Mouse (Mus musculus) adrenal gland, adult 8-10 months (tissue): ENCODE measurements around the gene Ptrh2. TPM values are rescaled to one million over a fixed set of nuclear protein-coding genes. Genes with fewer than 3 reads are reported as not detected.
"Not testable (repeated sequence)": the region's sequence is repeated elsewhere in the genome, so short reads cannot be mapped to it uniquely, and the experiment has no call there.

Source experiments
- DNase-seq: peaks from one replicate; pipeline ENCODE4 v3.0.0; 2022
- total RNA-seq, 4 experiments: library from RNA; stranded (reverse); gene quantifications; 2 replicates each; pipeline ENCODE4 v1.2.4; 2022

Ptrh2 gene
- total RNA-seq, 4 experiments from 2014 or later: 15.7 to 17.9 (median 17.2) TPM

DNA sequence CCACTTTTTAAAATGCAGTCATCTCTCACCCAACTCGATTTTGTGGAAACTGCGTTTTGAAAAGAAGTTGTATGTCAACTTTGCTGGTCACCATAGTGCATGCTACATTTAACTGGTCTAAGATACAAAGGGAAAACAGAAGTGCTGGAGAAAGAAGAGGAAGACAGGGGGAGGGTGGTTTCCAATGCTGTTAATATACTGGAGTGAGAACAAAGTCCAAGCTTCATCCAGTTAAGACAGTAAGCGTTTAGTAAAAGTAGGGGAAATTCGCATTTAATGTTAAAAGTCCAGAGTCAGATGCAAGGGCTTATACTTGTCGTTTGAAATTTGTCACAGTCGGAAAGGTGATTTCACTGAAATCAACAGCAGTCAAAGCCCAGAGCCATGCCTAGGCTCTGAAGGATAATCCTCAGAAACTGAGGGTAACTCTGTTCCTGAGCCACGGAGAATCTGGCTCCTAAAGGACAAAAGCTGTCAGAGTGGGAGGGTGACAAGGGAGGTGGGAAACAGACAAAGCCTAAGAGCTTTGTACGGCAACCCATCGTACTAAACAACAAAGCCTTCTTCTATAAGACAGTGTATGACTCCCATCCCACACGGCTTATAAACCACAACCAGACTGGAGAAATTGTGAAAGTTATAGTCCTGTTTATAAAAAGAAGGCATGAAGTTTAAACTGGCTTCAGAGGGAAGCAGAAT, 50.6 kb downstream of the Ptrh2 start:
- DNase-seq: no peak

DNA sequence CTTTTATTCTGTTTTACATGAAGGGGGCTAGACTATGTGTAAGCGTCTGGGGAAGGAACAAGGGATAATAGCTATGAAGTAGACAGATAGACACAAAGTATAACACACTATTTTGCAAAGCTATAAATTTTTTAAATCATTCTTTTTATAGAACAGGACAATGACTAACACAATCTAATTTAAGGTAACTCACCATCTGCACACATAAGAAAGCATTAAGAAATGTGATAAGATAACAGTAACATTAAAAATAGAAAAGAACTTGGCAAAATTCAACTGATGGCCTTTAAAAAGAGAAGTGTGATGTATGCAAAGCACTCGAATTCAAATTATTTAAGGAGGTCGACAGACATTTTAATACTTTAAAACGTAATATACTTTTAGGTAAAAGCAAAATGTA, 51.2 kb downstream of the Ptrh2 start:
- DNase-seq: no peak

DNA sequence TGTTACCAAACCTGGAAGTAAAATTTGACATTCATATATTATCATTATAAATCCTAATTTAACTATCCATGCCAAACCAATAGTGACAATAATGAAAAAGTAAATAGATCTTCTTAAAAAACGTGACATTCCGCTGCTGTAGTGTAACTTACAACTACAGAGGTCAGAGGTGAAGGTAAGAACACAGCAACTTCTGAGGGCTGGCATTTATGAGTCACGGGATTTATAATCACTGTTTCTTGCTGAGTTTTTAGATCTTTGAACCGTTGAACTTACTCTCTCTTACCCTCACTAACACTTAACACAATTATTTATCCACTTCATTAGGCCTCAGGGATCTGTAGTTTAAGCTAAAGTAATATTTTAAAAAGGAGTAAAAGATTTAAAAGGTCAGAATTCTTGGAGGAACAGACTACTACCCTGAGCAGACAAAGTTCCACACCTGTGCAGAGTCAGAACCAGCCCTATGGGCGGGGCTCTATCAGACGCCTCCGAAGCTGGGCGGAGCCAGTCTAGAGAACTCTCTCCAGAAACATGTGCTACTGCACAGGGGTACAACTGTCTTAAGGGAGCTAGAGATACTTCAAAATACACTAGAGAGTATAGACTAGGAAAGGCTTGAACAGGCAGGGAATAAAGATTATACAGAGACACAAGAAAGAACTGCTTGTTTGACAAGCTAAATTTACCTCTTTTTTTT, 53.7 kb downstream of the Ptrh2 start:
- DNase-seq: no peak

GRCm38 (mm10) chr11:86738308-86738707, 54.5 kb downstream of the Ptrh2 start:
- DNase-seq: not testable (repeated sequence)

DNA sequence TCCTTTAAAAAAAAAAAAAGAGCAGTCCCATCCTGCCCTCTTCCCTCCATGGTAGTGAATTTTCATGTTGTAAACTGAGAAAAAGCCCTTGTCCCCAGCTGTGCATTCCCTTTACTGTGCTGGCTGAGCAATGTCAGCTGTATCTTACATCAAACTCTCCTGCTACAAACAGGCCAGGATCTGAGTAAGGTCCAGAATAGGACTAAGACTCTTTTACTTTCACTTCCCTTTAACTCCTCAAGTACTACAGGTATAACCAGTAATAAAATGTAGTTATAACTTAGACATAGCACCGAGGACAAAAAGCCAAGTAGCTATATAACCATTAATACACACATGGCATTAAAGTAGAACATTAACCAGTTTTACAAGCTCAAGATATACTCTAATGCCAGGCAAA, 55.2 kb downstream of the Ptrh2 start:
- no peak for DNase-seq

DNA sequence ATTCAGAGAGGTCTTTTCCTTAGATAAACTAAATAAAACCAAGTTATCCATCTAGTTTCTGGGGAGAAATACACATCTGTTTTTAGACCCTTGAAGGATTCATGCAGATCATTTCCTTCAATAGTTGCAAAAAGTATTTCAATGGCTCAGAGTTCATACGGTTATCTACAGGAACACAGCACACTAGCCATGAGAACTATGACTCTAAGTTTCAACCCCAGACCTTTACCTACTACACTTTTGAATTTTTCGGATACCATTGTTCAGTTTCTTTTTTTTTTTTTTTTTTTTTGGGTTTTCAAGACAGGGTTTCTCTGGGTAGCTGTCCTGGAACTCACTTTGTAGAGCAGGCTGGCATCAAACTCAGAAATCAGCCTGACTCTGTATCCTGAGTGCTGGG, 55.7 kb downstream of the Ptrh2 start:
- DNase-seq: no peak

DNA sequence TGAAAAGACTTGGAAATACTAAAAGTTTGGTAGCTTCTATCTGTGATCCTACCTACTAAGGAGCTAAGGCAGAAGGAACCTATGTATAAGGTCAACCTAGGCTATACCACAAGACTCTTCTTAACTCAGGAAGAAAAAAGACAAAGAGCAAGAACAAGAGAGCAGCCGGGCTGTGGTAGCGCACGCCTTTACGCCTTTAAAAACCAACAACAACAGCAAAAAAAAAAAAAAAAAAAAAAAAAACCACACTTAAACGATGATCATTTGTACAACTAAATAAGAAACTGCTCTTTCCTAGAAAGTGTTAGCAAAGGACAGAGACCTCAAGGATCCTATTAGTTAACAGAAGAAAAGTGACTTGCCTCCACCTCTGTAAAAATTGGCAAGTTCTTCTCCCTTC, 57.7 kb downstream of the Ptrh2 start:
- DNase-seq: no peak

Other genes starting within 250 kb of the Ptrh2 start
- 10 to 100 TPM; 31.1 to 40.7 (median 35.9) TPM for gene Rnft1, start 199.3 kb upstream of the Ptrh2 start, total RNA-seq
- 10 to 100 TPM; 37.4 to 52.1 (median 46.9) TPM for gene Rps6kb1, start 139.2 kb upstream of the Ptrh2 start, total RNA-seq
- gene Tubd1, start 139.0 kb upstream of the Ptrh2 start, total RNA-seq: 10 to 100 TPM; 10.5 to 11.5 (median 11.4) TPM
- 100 to 1,000 TPM in 3 of 4 experiments, 10 to 100 TPM in 1; 99.8 to 209 (median 138) TPM for gene Vmp1, start 149 bp upstream of the Ptrh2 start, total RNA-seq
- gene Cltc, start 73.6 kb downstream of the Ptrh2 start, total RNA-seq: 100 to 1,000 TPM; 283 to 302 (median 294) TPM
- gene Dhx40, start 123.8 kb downstream of the Ptrh2 start, total RNA-seq: 10 to 100 TPM; 29.7 to 35.1 (median 32.2) TPM